Mouse (Mus musculus): Measurements from ENCODE around the gene Vmn2r83. TPM values are rescaled to one million over a fixed set of nuclear protein-coding genes. Genes with fewer than 3 reads are reported as not detected.

Vmn2r83 gene
- polyA plus RNA-seq, 1 experiment: not detected

DNA sequence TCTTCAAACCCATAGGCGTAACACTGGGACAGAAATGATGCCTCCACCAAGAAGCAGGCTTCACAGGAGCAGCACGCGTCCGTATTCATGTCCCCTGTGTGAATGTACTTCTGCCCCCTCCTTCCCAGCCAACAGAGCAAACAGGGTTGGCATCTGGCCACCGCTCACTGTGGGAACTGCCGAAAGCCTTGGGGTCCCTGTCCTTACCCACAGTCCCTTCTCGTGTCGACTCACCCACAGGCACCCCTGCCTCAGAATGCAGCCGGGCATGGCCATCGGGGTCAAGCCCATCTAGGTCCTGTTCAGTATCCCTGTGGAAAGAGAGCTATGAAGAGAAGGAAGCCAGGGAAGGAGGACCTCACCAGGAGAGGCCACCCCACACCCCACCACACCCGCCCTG lies 73.6 kb downstream of the Vmn2r83 start:
- no peak overlapping the region for H3K27ac ChIP-seq (ENCODE audit: insufficient read depth, low read depth, low read length)
- 88% methylated on average over 11 of the region's 11 CpGs for WGBS

More for the DNA sequence above, 73.6 kb downstream of the Vmn2r83 start:
- Histone ChIP-seq H3K4me3 (ENCODE audit: insufficient read depth, low read depth, low read length) (no peak overlapping the region), H3K4me1 (ENCODE audit: control insufficient read depth, insufficient read depth, low read length) (no peaks in the 10 kb centered on the region)
- TF ChIP-seq CTCF (IDR thresholded peaks at IDR 0.05; ENCODE audit: insufficient read depth, low read depth, low read length) (no peak), POLR2A (IDR thresholded peaks at IDR 0.05; ENCODE audit: insufficient read depth, low read depth, low read length) (no peak)

Other genes starting within 250 kb of the Vmn2r83 start
- not detected in 2 replicates for gene Vmn2r81, start 221.0 kb upstream of the Vmn2r83 start, polyA plus RNA-seq (2012; ENCODE audit: insufficient read depth, insufficient read length, low replicate concordance, missing spikeins)
- gene Vmn2r82, start 112.2 kb upstream of the Vmn2r83 start, polyA plus RNA-seq (2012; ENCODE audit: insufficient read depth, insufficient read length, low replicate concordance, missing spikeins): not detected in 2 replicates
- gene Plpp2, start 65.1 kb downstream of the Vmn2r83 start, polyA plus RNA-seq (2012; ENCODE audit: insufficient read depth, insufficient read length, low replicate concordance, missing spikeins): not detected in 2 replicates
- not detected in 2 replicates for gene Mier2, start 86.5 kb downstream of the Vmn2r83 start, polyA plus RNA-seq (2012; ENCODE audit: insufficient read depth, insufficient read length, low replicate concordance, missing spikeins)
- not detected in 2 replicates for gene Theg, start 118.6 kb downstream of the Vmn2r83 start, polyA plus RNA-seq (2012; ENCODE audit: insufficient read depth, insufficient read length, low replicate concordance, missing spikeins)
- gene C2cd4c, start 145.3 kb downstream of the Vmn2r83 start, polyA plus RNA-seq (2012; ENCODE audit: insufficient read depth, insufficient read length, low replicate concordance, missing spikeins): not detected in 2 replicates
- gene Shc2, start 169.2 kb downstream of the Vmn2r83 start, polyA plus RNA-seq (2012; ENCODE audit: insufficient read depth, insufficient read length, low replicate concordance, missing spikeins): not detected in 2 replicates
- not detected in 2 replicates for gene Odf3l2, start 177.0 kb downstream of the Vmn2r83 start, polyA plus RNA-seq (2012; ENCODE audit: insufficient read depth, insufficient read length, low replicate concordance, missing spikeins)
- not detected in 2 replicates for gene Madcam1, start 195.8 kb downstream of the Vmn2r83 start, polyA plus RNA-seq (2012; ENCODE audit: insufficient read depth, insufficient read length, low replicate concordance, missing spikeins)
- gene Tpgs1, start 200.6 kb downstream of the Vmn2r83 start, polyA plus RNA-seq (2012; ENCODE audit: insufficient read depth, insufficient read length, low replicate concordance, missing spikeins): not detected in 2 replicates
- not detected in 2 replicates for gene Cdc34, start 213.5 kb downstream of the Vmn2r83 start, polyA plus RNA-seq (2012; ENCODE audit: insufficient read depth, insufficient read length, low replicate concordance, missing spikeins)
- not detected in 2 replicates for gene Gzmm, start 220.3 kb downstream of the Vmn2r83 start, polyA plus RNA-seq (2012; ENCODE audit: insufficient read depth, insufficient read length, low replicate concordance, missing spikeins)
- not detected in 2 replicates for gene Bsg, start 235.8 kb downstream of the Vmn2r83 start, polyA plus RNA-seq (2012; ENCODE audit: insufficient read depth, insufficient read length, low replicate concordance, missing spikeins)
- not detected in 2 replicates for gene Hcn2, start 247.9 kb downstream of the Vmn2r83 start, polyA plus RNA-seq (2012; ENCODE audit: insufficient read depth, insufficient read length, low replicate concordance, missing spikeins)

Data from olfactory bulb, adult 2 months (tissue).